Mouse (Mus musculus) ES-E14 (cell line): ENCODE results near the gene Mob2.

ENCODE experiments used
- CHD2 ChIP-seq: IDR thresholded peaks from 2 replicates; pipeline ENCODE4 v1.6.1; 2014; ENCODE audit warnings: mild to moderate bottlenecking, low read depth, low read length, inconsistent platforms
- MAFK ChIP-seq: IDR thresholded peaks from 2 replicates; pipeline ENCODE4 v1.6.1; 2014; ENCODE audit warnings: mild to moderate bottlenecking, low read depth, low read length, inconsistent platforms; ENCODE audit not compliant: insufficient read depth
- ZC3H11A ChIP-seq: IDR thresholded peaks from 2 replicates; pipeline ENCODE4 v1.6.1; 2012; ENCODE audit warnings: low read depth, mild to moderate bottlenecking, inconsistent platforms, low read length, borderline replicate concordance

GRCm38 (mm10) chr7:142079365-142079764 is 18.5 kb upstream of the Mob2 start:
- TF ChIP-seq CHD2: no peak
- no peak for TF ChIP-seq MAFK
- no peak for TF ChIP-seq ZC3H11A
